Mouse (Mus musculus): ENCODE measurements around the gene Timp3. TPM values are rescaled to one million over a fixed set of nuclear protein-coding genes. Genes with fewer than 3 reads are reported as not detected.

Timp3 gene
- polyA plus RNA-seq, 1 experiment from 2014 or later = 91.7 TPM

GRCm38 (mm10) chr10:86273410-86274191, 26.6 kb upstream of the Timp3 start:
- 48% methylated on average over 19 of the region's 19 CpGs for WGBS
- Histone ChIP-seq H3K27ac (ENCODE audit: low read length) (peak overlapping the region; percentile 77), H3K4me1 (ENCODE audit: control insufficient read depth, insufficient read depth, low read length) (no peaks in the 10 kb centered on the region), H3K27me3 (ENCODE audit: control insufficient read depth, insufficient read depth, low read length) (no peaks in the 10 kb centered on the region), H3K9ac (ENCODE audit: low read length) (no peak overlapping the region), H3K36me3 (ENCODE audit: control insufficient read depth, insufficient read depth) (no peaks in the 10 kb centered on the region), H3K4me3 (ENCODE audit: low read length) (no peak overlapping the region), H3K4me2 (ENCODE audit: low read depth, low read length) (no peak overlapping the region), H3K9me3 (replicated peaks; ENCODE audit: control insufficient read depth, low read length) (no peaks in the 10 kb centered on the region)
- ATAC-seq (replicated peaks; ENCODE audit: extremely low read depth, insufficient read depth, low FRiP score) = peak; percentile 78

GRCm38 (mm10) chr10:86275585-86275984, 24.6 kb upstream of the Timp3 start:
- no peaks in the 10 kb centered on the region for H3K4me1 ChIP-seq (ENCODE audit: control insufficient read depth, insufficient read depth, low read length)
- 81% methylated on average over 5 of the region's 5 CpGs for WGBS
- ATAC-seq (replicated peaks; ENCODE audit: extremely low read depth, insufficient read depth, low FRiP score) = no peak
- no peaks in the 10 kb centered on the region for H3K27me3 ChIP-seq (ENCODE audit: control insufficient read depth, insufficient read depth, low read length)
- no peaks in the 10 kb centered on the region for H3K36me3 ChIP-seq (ENCODE audit: control insufficient read depth, insufficient read depth)
- no peak overlapping the region for H3K27ac ChIP-seq (ENCODE audit: low read length)
- H3K4me3 ChIP-seq (ENCODE audit: low read length) = no peak overlapping the region
- no peak overlapping the region for H3K4me2 ChIP-seq (ENCODE audit: low read depth, low read length)
- H3K9me3 ChIP-seq (replicated peaks; ENCODE audit: control insufficient read depth, low read length) = no peaks in the 10 kb centered on the region
- no peak overlapping the region for H3K9ac ChIP-seq (ENCODE audit: low read length)

- no peak for ATAC-seq (replicated peaks; ENCODE audit: extremely low read depth, insufficient read depth, low FRiP score)
- Histone ChIP-seq H3K27me3 (ENCODE audit: control insufficient read depth, insufficient read depth, low read length) (no peaks in the 10 kb centered on the region), H3K4me3 (ENCODE audit: low read length) (no peak overlapping the region), H3K36me3 (ENCODE audit: control insufficient read depth, insufficient read depth) (no peaks in the 10 kb centered on the region), H3K27ac (ENCODE audit: low read length) (no peak overlapping the region), H3K9ac (ENCODE audit: low read length) (no peak overlapping the region), H3K9me3 (replicated peaks; ENCODE audit: control insufficient read depth, low read length) (no peaks in the 10 kb centered on the region), H3K4me2 (ENCODE audit: low read depth, low read length) (no peak overlapping the region), H3K4me1 (ENCODE audit: control insufficient read depth, insufficient read depth, low read length) (no peaks in the 10 kb centered on the region)
- WGBS = 73% methylated on average over 5 of the region's 5 CpGs
Observed at GRCm38 (mm10) chr10:86277327-86277726, 22.8 kb upstream of the Timp3 start.

- 80% methylated on average over 2 of the region's 2 CpGs for WGBS
- no peaks in the 10 kb centered on the region for H3K4me1 ChIP-seq (ENCODE audit: control insufficient read depth, insufficient read depth, low read length)
- no peak overlapping the region for H3K9ac ChIP-seq (ENCODE audit: low read length)
- H3K9me3 ChIP-seq (replicated peaks; ENCODE audit: control insufficient read depth, low read length) = no peaks in the 10 kb centered on the region
- H3K27ac ChIP-seq (ENCODE audit: low read length) = no peak overlapping the region
- ATAC-seq (replicated peaks; ENCODE audit: extremely low read depth, insufficient read depth, low FRiP score) = no peak
- H3K36me3 ChIP-seq (ENCODE audit: control insufficient read depth, insufficient read depth) = no peaks in the 10 kb centered on the region
- no peaks in the 10 kb centered on the region for H3K27me3 ChIP-seq (ENCODE audit: control insufficient read depth, insufficient read depth, low read length)
- no peak overlapping the region for H3K4me2 ChIP-seq (ENCODE audit: low read depth, low read length)
- no peak overlapping the region for H3K4me3 ChIP-seq (ENCODE audit: low read length)
Observed at GRCm38 (mm10) chr10:86278481-86278880, 21.7 kb upstream of the Timp3 start.

GRCm38 (mm10) chr10:86279579-86280168, 20.5 kb upstream of the Timp3 start:
- Histone ChIP-seq H3K4me1 (ENCODE audit: control insufficient read depth, insufficient read depth, low read length) (no peaks in the 10 kb centered on the region), H3K36me3 (ENCODE audit: control insufficient read depth, insufficient read depth) (no peaks in the 10 kb centered on the region), H3K4me3 (ENCODE audit: low read length) (no peak overlapping the region), H3K9ac (ENCODE audit: low read length) (no peak overlapping the region), H3K4me2 (ENCODE audit: low read depth, low read length) (no peak overlapping the region), H3K27ac (ENCODE audit: low read length) (no peak overlapping the region), H3K9me3 (replicated peaks; ENCODE audit: control insufficient read depth, low read length) (no peaks in the 10 kb centered on the region), H3K27me3 (ENCODE audit: control insufficient read depth, insufficient read depth, low read length) (no peaks in the 10 kb centered on the region)
- no peak for ATAC-seq (replicated peaks; ENCODE audit: extremely low read depth, insufficient read depth, low FRiP score)
- 81% methylated on average over 7 of the region's 7 CpGs for WGBS

- H3K36me3 ChIP-seq (ENCODE audit: control insufficient read depth, insufficient read depth) = no peaks in the 10 kb centered on the region
- H3K27me3 ChIP-seq (ENCODE audit: control insufficient read depth, insufficient read depth, low read length) = no peaks in the 10 kb centered on the region
- no peak overlapping the region for H3K4me3 ChIP-seq (ENCODE audit: low read length)
- H3K9ac ChIP-seq (ENCODE audit: low read length) = no peak overlapping the region
- ATAC-seq (replicated peaks; ENCODE audit: extremely low read depth, insufficient read depth, low FRiP score) = no peak
- no peaks in the 10 kb centered on the region for H3K9me3 ChIP-seq (replicated peaks; ENCODE audit: control insufficient read depth, low read length)
- no peaks in the 10 kb centered on the region for H3K4me1 ChIP-seq (ENCODE audit: control insufficient read depth, insufficient read depth, low read length)
- WGBS = 87% methylated on average over 8 of the region's 8 CpGs
- H3K27ac ChIP-seq (ENCODE audit: low read length) = no peak overlapping the region
- H3K4me2 ChIP-seq (ENCODE audit: low read depth, low read length) = no peak overlapping the region
Observed at GRCm38 (mm10) chr10:86281238-86281637, 18.9 kb upstream of the Timp3 start.

GRCm38 (mm10) chr10:86286508-86286907, 13.7 kb upstream of the Timp3 start:
- Histone ChIP-seq H3K4me3 (ENCODE audit: low read length) (no peak overlapping the region), H3K9me3 (replicated peaks; ENCODE audit: control insufficient read depth, low read length) (0 out of 2 replicates have a peak, but pooled peaks cover 4% of the 10 kb centered on the region), H3K4me2 (ENCODE audit: low read depth, low read length) (no peak overlapping the region), H3K4me1 (ENCODE audit: control insufficient read depth, insufficient read depth, low read length) (no peaks in the 10 kb centered on the region), H3K27ac (ENCODE audit: low read length) (no peak overlapping the region), H3K36me3 (ENCODE audit: control insufficient read depth, insufficient read depth) (no peaks in the 10 kb centered on the region), H3K9ac (ENCODE audit: low read length) (no peak overlapping the region), H3K27me3 (ENCODE audit: control insufficient read depth, insufficient read depth, low read length) (no peaks in the 10 kb centered on the region)
- 76% methylated on average over 7 of the region's 7 CpGs for WGBS
- peak; percentile 32; the same call in 1 of the 2 replicates for ATAC-seq (replicated peaks; ENCODE audit: extremely low read depth, insufficient read depth, low FRiP score)

GRCm38 (mm10) chr10:86290109-86290771, 9.9 kb upstream of the Timp3 start:
- H3K36me3 ChIP-seq (ENCODE audit: control insufficient read depth, insufficient read depth) = no peaks in the 10 kb centered on the region
- WGBS = 57% methylated on average over 8 of the region's 8 CpGs
- H3K9ac ChIP-seq (ENCODE audit: low read length) = no peak overlapping the region
- no peaks in the 10 kb centered on the region for H3K4me1 ChIP-seq (ENCODE audit: control insufficient read depth, insufficient read depth, low read length)
- no peak for ATAC-seq (replicated peaks; ENCODE audit: extremely low read depth, insufficient read depth, low FRiP score)
- H3K27ac ChIP-seq (ENCODE audit: low read length) = no peak overlapping the region
- 0 out of 2 replicates have a peak, but pooled peaks cover 4% of the 10 kb centered on the region for H3K9me3 ChIP-seq (replicated peaks; ENCODE audit: control insufficient read depth, low read length)
- H3K4me3 ChIP-seq (ENCODE audit: low read length) = no peak overlapping the region
- H3K4me2 ChIP-seq (ENCODE audit: low read depth, low read length) = no peak overlapping the region
- H3K27me3 ChIP-seq (ENCODE audit: control insufficient read depth, insufficient read depth, low read length) = no peaks in the 10 kb centered on the region

GRCm38 (mm10) chr10:86293880-86294279, 6.3 kb upstream of the Timp3 start:
- no peak overlapping the region for H3K27ac ChIP-seq (ENCODE audit: low read length)
- WGBS = 73% methylated on average over 1 of the region's 1 CpGs
- no peak overlapping the region for H3K4me2 ChIP-seq (ENCODE audit: low read depth, low read length)
- H3K36me3 ChIP-seq (ENCODE audit: control insufficient read depth, insufficient read depth) = no peaks in the 10 kb centered on the region
- H3K9me3 ChIP-seq (replicated peaks; ENCODE audit: control insufficient read depth, low read length) = 0 out of 2 replicates have a peak, but pooled peaks cover 3% of the 10 kb centered on the region
- no peaks in the 10 kb centered on the region for H3K27me3 ChIP-seq (ENCODE audit: control insufficient read depth, insufficient read depth, low read length)
- no peak for ATAC-seq (replicated peaks; ENCODE audit: extremely low read depth, insufficient read depth, low FRiP score)
- peaks cover 5% of the 10 kb centered on the region for H3K4me1 ChIP-seq (ENCODE audit: control insufficient read depth, insufficient read depth, low read length)
- H3K4me3 ChIP-seq (ENCODE audit: low read length) = no peak overlapping the region
- no peak overlapping the region for H3K9ac ChIP-seq (ENCODE audit: low read length)
